Comparison of ENCODE assay signal across 8 mouse cellular contexts in genomic region chr6:68668433-68668832, GRCm38 (mm10).
A peak's percentile ranks its signal among the peaks of the same experiment; 100 is the strongest.
DNase-seq lines count a peak whose midpoint lies in the region; ATAC-seq and TF ChIP-seq lines count a peak whose summit lies in the region.
"Not testable (repeated sequence)": the region's sequence is repeated elsewhere in the genome, so short reads cannot be mapped to it uniquely, and the experiment has no call there.

No protein-coding gene starts in this region.

- H3K4me1 ChIP-seq in embryonic facial prominence, embryonic 14.5 days (ENCODE audit: control insufficient read depth, insufficient read depth, low read length); liver, postnatal 0 days (ENCODE audit: insufficient read depth); neural tube, embryonic 13.5 days (replicated peaks); stomach, postnatal 0 days (replicated peaks; ENCODE audit: control insufficient read depth, insufficient read depth): not testable (repeated sequence)

- not testable (repeated sequence) for H3K27ac ChIP-seq in embryonic facial prominence, embryonic 14.5 days (replicated peaks; ENCODE audit: low read depth, low read length); liver, postnatal 0 days (ENCODE audit: low read depth); neural tube, embryonic 13.5 days (replicated peaks); stomach, postnatal 0 days (replicated peaks)

- ATAC-seq in embryonic facial prominence, embryonic 14.5 days (ENCODE audit: low read depth); liver, postnatal 0 days; neural tube, embryonic 13.5 days (ENCODE audit: low read depth); stomach, postnatal 0 days (ENCODE audit: low FRiP score, low TSS enrichment): not testable (repeated sequence)

- peak; percentile 9 for DNase-seq in CD4-positive helper T cell, adult 2 months (ENCODE audit: low read depth, low spot score)
- peak; percentile 29 for DNase-seq in brain, adult 2 months (ENCODE audit: low read depth, low spot score)
- DNase-seq in embryonic facial prominence, embryonic 14.5 days (ENCODE audit: low spot score) = peak; percentile 7
- peak; percentile 16 for DNase-seq in heart, postnatal 4 days
- DNase-seq in kidney, postnatal 25 days = peak; percentile 7 to 32
- DNase-seq in liver, postnatal 0 days = peak; percentile 46
- DNase-seq in stomach, postnatal 0 days (ENCODE audit: low spot score) = peak; percentile 43

- WGBS in embryonic facial prominence, embryonic 14.5 days = 2% methylated on average over 10 of the region's 10 CpGs
- 2% methylated on average over 10 of the region's 10 CpGs for WGBS in liver, postnatal 0 days (ENCODE audit: insufficient replicate concordance)
- WGBS in neural tube, embryonic 13.5 days = 2% methylated on average over 10 of the region's 10 CpGs
- under 1% methylated on average over 10 of the region's 10 CpGs for WGBS in stomach, postnatal 0 days

- peak; percentile 79 for TF ChIP-seq CTCF in liver, postnatal 0 days (IDR thresholded peaks at IDR 0.05; ENCODE audit: low read depth)
- TF ChIP-seq CTCF in stomach, postnatal 0 days (IDR thresholded peaks at IDR 0.05; ENCODE audit: low read depth) = peak; percentile 79

- H3K4me3 ChIP-seq in embryonic facial prominence, embryonic 14.5 days (ENCODE audit: low read depth, low read length); liver, postnatal 0 days (ENCODE audit: low read depth, low read length); neural tube, embryonic 13.5 days; stomach, postnatal 0 days (ENCODE audit: low read depth, low read length): not testable (repeated sequence)

- not testable (repeated sequence) for H3K9ac ChIP-seq in embryonic facial prominence, embryonic 14.5 days (ENCODE audit: low read depth, low read length); liver, postnatal 0 days (replicated peaks); neural tube, embryonic 13.5 days; stomach, postnatal 0 days (ENCODE audit: low read length)

- H3K27me3 ChIP-seq in embryonic facial prominence, embryonic 14.5 days (replicated peaks; ENCODE audit: control insufficient read depth, insufficient read depth, low read length); liver, postnatal 0 days (ENCODE audit: insufficient read depth, low read length); neural tube, embryonic 13.5 days; stomach, postnatal 0 days (ENCODE audit: control insufficient read depth, insufficient read depth, low read length): not testable (repeated sequence)

- H3K4me2 ChIP-seq in embryonic facial prominence, embryonic 14.5 days (ENCODE audit: low read depth, low read length); liver, postnatal 0 days (ENCODE audit: low read depth, low read length); stomach, postnatal 0 days (replicated peaks; ENCODE audit: low read depth): not testable (repeated sequence)
- H3K4me2 ChIP-seq in neural tube, embryonic 13.5 days = peak overlapping the region; percentile 34

- H3K36me3 ChIP-seq in embryonic facial prominence, embryonic 14.5 days (ENCODE audit: control insufficient read depth, insufficient read depth, low read length); liver, postnatal 0 days (replicated peaks; ENCODE audit: insufficient read depth, low read length); neural tube, embryonic 13.5 days; stomach, postnatal 0 days (ENCODE audit: control insufficient read depth, insufficient read depth, low read length): not testable (repeated sequence)

- not testable (repeated sequence) for TF ChIP-seq EP300 in liver, postnatal 0 days (IDR thresholded peaks at IDR 0.05; ENCODE audit: low read depth); stomach, postnatal 0 days (optimal IDR thresholded peaks at IDR 0.05)

- H3K9me3 ChIP-seq in embryonic facial prominence, embryonic 14.5 days (ENCODE audit: control insufficient read depth, low read length); liver, postnatal 0 days (ENCODE audit: low read length); neural tube, embryonic 13.5 days; stomach, postnatal 0 days (ENCODE audit: control insufficient read depth, low read length): not testable (repeated sequence)
